Mouse (Mus musculus) CD4-positive, CD25-positive, alpha-beta regulatory T cell, adult 9 weeks (primary cell): ENCODE results near the gene Fgf9. TPM values are rescaled to one million over a fixed set of nuclear protein-coding genes. Genes with fewer than 3 reads are reported as not detected.

Experiments used
- polyA plus RNA-seq: library from polyadenylated mRNA; unstranded; fragments of 100-300 nt; shearing (Covaris generic); gene quantifications from one replicate; pipeline ENCODE4 v1.2.1, GENCODE M21; 2017

The Fgf9 gene
- polyA plus RNA-seq, result not detected

DNA sequence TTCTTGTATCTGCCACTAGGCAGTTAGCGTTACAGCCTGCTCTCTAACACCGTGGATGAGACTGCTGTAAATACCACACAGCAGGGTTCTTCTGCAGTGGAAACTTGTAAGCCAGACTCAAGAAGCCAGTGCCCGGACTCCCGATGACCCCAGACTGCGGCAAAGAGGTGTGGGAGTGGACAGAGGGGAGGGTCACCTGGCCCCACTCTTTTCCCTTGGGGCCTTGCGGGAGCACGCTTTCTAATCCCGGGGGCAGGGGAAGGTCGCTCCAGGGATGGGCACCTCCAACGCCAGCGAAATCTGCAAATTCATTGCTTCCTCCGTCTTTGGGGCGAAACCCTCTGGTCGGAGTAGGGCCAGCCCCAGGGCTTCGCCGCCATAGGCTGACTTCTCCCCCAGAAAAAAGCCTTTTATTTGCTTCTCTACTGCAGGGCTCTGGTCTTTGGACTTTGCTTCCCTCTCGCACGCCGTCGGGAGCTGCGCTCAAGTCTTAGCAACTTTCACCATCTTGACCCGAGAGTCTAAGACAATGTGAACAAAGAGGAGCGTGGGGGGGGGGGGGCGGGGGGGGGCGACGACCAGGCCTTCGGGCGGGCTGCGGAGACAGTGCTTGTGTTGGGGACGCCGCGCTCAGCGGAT lies at the start of gene Fgf9:
TSS of gene Fgf9 (plus strand) at position 67 of the 639 bp plus-strand sequence.

Other genes starting within 250 kb of the Fgf9 start
- gene Ska3, start 244.4 kb upstream of the Fgf9 start, polyA plus RNA-seq, result 1.4 TPM
- gene Mrpl57, start 244.3 kb upstream of the Fgf9 start, polyA plus RNA-seq, result 140 TPM
- gene Zdhhc20, start 180.3 kb upstream of the Fgf9 start, polyA plus RNA-seq, result 223 TPM
- gene Micu2, start 71.3 kb upstream of the Fgf9 start, polyA plus RNA-seq, result 8.7 TPM